Comparison of ENCODE assay signal across 18 mouse cellular contexts in genomic region chr4:117563967-117564366, GRCm38 (mm10).
"Had no signal": no experiment of that assay in that cellular context is flagged by ENCODE, and none has a peak within 500 bp of the region (broad histone marks: within the 10 kb centered on the region; RNA-seq: fewer than 3 reads in every experiment).

No protein-coding gene starts in this region.

- H3K27me3 ChIP-seq: limb, embryonic 13.5 days; megakaryocyte, embryonic 14.5 days; midbrain, embryonic 12.5 days; neural tube, embryonic 13.5 days had no signal

- ATAC-seq: intestine, postnatal 0 days; lung, postnatal 0 days; midbrain, embryonic 16.5 days had no signal

- H3K9me3 ChIP-seq: limb, embryonic 13.5 days; megakaryocyte, embryonic 14.5 days; midbrain, embryonic 12.5 days; neural tube, embryonic 13.5 days had no signal

- H3K27ac ChIP-seq: limb, embryonic 13.5 days; midbrain, embryonic 12.5 days; neural tube, embryonic 13.5 days had no signal

- H3K9ac ChIP-seq: limb, embryonic 13.5 days; midbrain, embryonic 12.5 days; neural tube, embryonic 13.5 days had no signal

- H3K4me3 ChIP-seq: limb, embryonic 13.5 days; megakaryocyte, embryonic 14.5 days; midbrain, embryonic 12.5 days; neural tube, embryonic 13.5 days had no signal

- H3K4me2 ChIP-seq: limb, embryonic 13.5 days; midbrain, embryonic 12.5 days; neural tube, embryonic 13.5 days had no signal

- DNase-seq: kidney, adult 8-10 months; kidney, postnatal 25 days; layer of hippocampus, postnatal 36 days; left cerebral cortex, postnatal 4 days; lung, adult 2 months; lung, postnatal 4 days; retina, postnatal 1 day; right cerebral cortex, postnatal 4 days; spleen, adult 18-20 months; thymus, adult 2 months; thymus, postnatal 25 days had no signal
